Mouse (Mus musculus) E14TG2a.4 (cell line): Measurements from ENCODE around the gene Tbxa2r.

Experiments
- CTCF ChIP-seq: conservative IDR thresholded peaks from 2 replicates; pipeline ENCODE4 v1.5.1; 2014; ENCODE audit warnings: low read length
- NANOG ChIP-seq: IDR thresholded peaks from 2 replicates; pipeline ENCODE4 v1.6.1; 2014; ENCODE audit warnings: borderline replicate concordance, low read length, mixed read lengths
- POU5F1 ChIP-seq: IDR thresholded peaks from 2 replicates; pipeline ENCODE4 v1.6.1; 2014; ENCODE audit warnings: low read length, borderline replicate concordance

- TF ChIP-seq CTCF (no peak), NANOG (no peak), POU5F1 (no peak)
Observed at GRCm38 (mm10) chr10:81306837-81307682, 21.5 kb upstream of the Tbxa2r start.
